Mouse (Mus musculus) C2C12 (cell line): ENCODE measurements at regions not wholly inside any gene's neighbourhood (a gene's known extent, or its start where the extent isn't known, plus 50 kb on each side); places are given as distances from the start of the nearest gene placed in this dataset.

Source experiments
- H3K27me3 ChIP-seq: one replicate; pipeline ENCODE4 v1.6.1; 2011; ENCODE audit not compliant: control insufficient read depth, insufficient read depth, insufficient read length
- H3K36me3 ChIP-seq: one replicate; pipeline ENCODE4 v1.6.1; 2011; ENCODE audit not compliant: control insufficient read depth, insufficient read depth
- H3K4me3 ChIP-seq: one replicate; pipeline ENCODE4 v1.5.1; 2011; ENCODE audit warnings: mild to moderate bottlenecking, control low read depth; ENCODE audit not compliant: poor library complexity, insufficient read depth, severe bottlenecking
- H3K79me2 ChIP-seq: one replicate; pipeline ENCODE4 v1.6.1; 2011; ENCODE audit not compliant: control insufficient read depth, insufficient read depth
- H3K79me3 ChIP-seq: one replicate; pipeline ENCODE4 v1.6.1; 2011; ENCODE audit warnings: low read depth, control low read depth
- H3ac ChIP-seq: one replicate; pipeline ENCODE3; 2011; ENCODE audit warnings: low read depth; ENCODE audit not compliant: control insufficient read depth, insufficient read length
- CEBPB ChIP-seq: IDR thresholded peaks from one replicate; pipeline ENCODE4 v1.6.1; 2011; ENCODE audit warnings: low read depth, mild to moderate bottlenecking, control low read depth, moderate library complexity
- CTCF ChIP-seq: IDR thresholded peaks from one replicate; pipeline ENCODE4 v1.5.1; 2011; ENCODE audit not compliant: control insufficient read depth, insufficient read depth, insufficient read length
- FOSL1 ChIP-seq: IDR thresholded peaks from one replicate; pipeline ENCODE4 v1.8.0; 2011; ENCODE audit warnings: mild to moderate bottlenecking, low read length; ENCODE audit not compliant: poor library complexity, insufficient read depth, severe bottlenecking
- MAX ChIP-seq: IDR thresholded peaks from one replicate; pipeline ENCODE4 v1.6.1; 2011; ENCODE audit warnings: mild to moderate bottlenecking, control low read depth
- MYOD1 ChIP-seq: IDR thresholded peaks from one replicate; pipeline ENCODE4 v1.6.1; 2011; ENCODE audit warnings: low read depth; ENCODE audit not compliant: control insufficient read depth, insufficient read length
- MYOG ChIP-seq: IDR thresholded peaks from one replicate; pipeline ENCODE4 v1.6.1; 2011; ENCODE audit not compliant: control insufficient read depth, insufficient read length; ENCODE audit errors: extremely low read depth
- USF1 ChIP-seq: IDR thresholded peaks from one replicate; pipeline ENCODE4 v1.6.1; 2011; ENCODE audit warnings: low read depth, mild to moderate bottlenecking, control low read depth, moderate library complexity

DNA sequence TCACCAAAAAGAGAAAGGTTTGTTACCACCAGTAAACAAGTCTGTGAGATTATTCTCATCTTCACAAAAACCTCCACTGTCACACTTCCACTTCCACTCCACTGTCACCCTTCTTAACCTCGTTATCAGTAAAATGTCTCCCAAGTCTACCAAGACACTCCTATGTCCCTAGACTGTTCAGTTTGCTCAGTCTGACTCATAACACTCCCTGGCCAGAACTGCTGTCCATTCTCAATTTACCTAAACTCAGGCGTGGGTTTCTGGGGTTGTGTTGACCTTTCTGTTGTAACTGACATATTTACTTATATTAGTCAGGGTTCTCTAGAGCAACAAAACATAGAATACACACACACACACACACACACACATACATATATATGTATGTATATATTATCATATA lies 85.5 kb downstream of the Emp1 start:
- Histone ChIP-seq H3K4me3 (no peak overlapping the region), H3K27me3 (peaks cover 10% of the 10 kb centered on the region), H3K36me3 (no peaks in the 10 kb centered on the region), H3K79me3 (no peaks in the 10 kb centered on the region), H3ac (no peak overlapping the region), H3K79me2 (no peaks in the 10 kb centered on the region)
- TF ChIP-seq CEBPB (no peak), MYOG (no peak), MYOD1 (no peak), USF1 (no peak), MAX (no peak), FOSL1 (no peak), CTCF (no peak)

DNA sequence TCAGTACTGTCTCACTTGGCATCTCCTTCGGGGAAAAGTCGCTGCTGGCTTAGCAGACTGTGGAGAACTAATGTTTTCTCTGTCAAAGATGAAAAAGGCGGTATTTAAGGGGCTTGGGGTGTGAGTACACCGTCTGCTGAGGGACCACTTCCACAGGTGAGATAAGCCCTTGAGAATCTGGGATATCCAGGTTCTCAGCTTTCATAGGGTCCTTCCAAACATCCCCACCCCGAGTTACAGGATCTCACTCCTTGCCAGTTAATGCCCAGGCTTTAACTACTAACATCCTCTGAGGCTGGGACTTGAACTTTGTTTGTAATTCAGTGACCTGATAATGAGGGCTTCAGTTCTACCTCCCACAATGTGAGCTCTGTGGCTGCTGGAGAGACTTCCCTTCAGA lies 86.9 kb downstream of the Emp1 start:
- peaks cover 11% of the 10 kb centered on the region for H3K27me3 ChIP-seq
- H3K79me3 ChIP-seq: no peaks in the 10 kb centered on the region
- no peak for TF ChIP-seq USF1
- no peaks in the 10 kb centered on the region for H3K36me3 ChIP-seq
- no peak overlapping the region for H3ac ChIP-seq
- H3K4me3 ChIP-seq: no peak overlapping the region
- H3K79me2 ChIP-seq: no peaks in the 10 kb centered on the region

DNA sequence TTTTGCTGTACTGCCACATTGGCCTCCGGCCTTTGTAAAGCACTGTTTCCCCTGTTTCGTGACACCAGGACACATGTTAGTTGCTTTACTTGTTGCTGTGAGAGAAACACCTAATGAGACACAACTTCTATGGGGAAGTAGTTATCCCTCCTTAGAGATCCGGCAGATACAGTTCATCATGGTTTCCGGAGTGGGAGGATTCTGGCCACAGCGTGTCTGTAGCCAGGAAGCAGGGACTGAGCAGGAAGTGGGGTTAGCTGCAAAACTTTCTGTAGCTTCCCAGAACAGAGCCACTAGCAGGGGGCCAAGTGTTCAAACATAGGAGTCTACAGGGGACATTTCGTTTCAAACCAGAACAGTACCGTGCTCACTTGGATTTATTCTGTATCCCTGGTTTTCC lies 88.2 kb downstream of the Emp1 start:
- H3ac ChIP-seq: no peak overlapping the region
- no peaks in the 10 kb centered on the region for H3K79me3 ChIP-seq
- no peaks in the 10 kb centered on the region for H3K79me2 ChIP-seq
- TF ChIP-seq CTCF: no peak
- TF ChIP-seq FOSL1: no peak
- TF ChIP-seq USF1: no peak
- TF ChIP-seq CEBPB: no peak
- no peak for TF ChIP-seq MAX
- no peak for TF ChIP-seq MYOG
- TF ChIP-seq MYOD1: no peak
- no peaks in the 10 kb centered on the region for H3K36me3 ChIP-seq
- H3K27me3 ChIP-seq: peaks cover 11% of the 10 kb centered on the region
- no peak overlapping the region for H3K4me3 ChIP-seq

DNA sequence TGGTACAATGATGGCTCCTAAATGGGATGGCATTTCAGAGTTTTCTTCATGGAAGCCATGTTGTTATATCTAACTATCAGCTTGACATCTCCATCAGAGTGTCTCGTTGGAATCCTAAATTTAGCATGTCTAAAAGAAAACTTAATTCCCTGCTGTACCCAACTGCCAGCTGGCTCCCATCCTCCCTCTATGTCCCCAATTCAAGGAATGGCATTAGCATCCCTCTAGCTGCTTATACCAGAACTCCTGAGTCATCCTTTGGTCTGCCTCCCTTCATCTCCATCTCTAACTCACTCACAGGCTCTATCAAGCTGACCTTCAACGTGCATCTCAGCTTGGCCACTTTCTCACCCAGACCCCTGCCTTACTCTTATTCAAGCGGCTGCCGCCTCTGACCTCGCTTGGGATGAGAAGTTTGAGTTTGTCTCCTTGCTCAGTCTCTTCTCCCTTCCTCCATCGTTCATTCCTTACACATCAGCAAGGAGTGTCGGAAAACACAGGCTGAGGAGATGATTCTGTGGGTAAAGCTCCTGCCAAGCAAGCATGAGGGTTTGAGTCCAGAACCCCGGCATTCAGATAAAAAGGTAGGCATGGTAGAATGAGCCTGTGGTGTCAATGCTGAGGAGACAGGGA lies 88.9 kb downstream of the Emp1 start:
- Histone ChIP-seq H3K36me3 (no peaks in the 10 kb centered on the region), H3K4me3 (no peak overlapping the region), H3ac (no peak overlapping the region), H3K79me3 (no peaks in the 10 kb centered on the region), H3K79me2 (no peaks in the 10 kb centered on the region), H3K27me3 (peaks cover 11% of the 10 kb centered on the region)
- TF ChIP-seq FOSL1 (no peak), MYOG (no peak), USF1 (no peak), CTCF (no peak), MAX (no peak), CEBPB (no peak), MYOD1 (no peak)

DNA sequence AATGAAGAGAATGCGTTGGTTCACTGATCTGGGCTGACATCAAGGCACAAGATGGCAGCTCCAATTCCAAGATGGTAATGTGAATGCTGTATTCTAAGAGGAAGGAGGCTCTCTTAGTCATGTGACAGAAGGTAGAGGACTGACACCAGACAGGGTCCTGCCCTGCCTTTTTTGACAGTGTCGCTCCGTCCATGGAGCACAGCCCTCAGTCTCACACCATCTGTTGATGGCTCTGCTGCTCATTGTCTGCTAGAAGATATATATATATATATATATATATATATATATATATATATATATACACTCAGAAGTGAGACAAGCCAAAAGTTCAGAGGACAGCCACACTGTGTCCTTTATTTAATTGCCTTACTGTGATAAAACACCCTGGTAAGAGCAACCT lies 90.7 kb downstream of the Emp1 start:
- H3ac ChIP-seq: no peak overlapping the region
- no peaks in the 10 kb centered on the region for H3K36me3 ChIP-seq
- no peak overlapping the region for H3K4me3 ChIP-seq
- TF ChIP-seq MYOG (no peak), MYOD1 (no peak), CEBPB (no peak), MAX (no peak), FOSL1 (no peak)
- peaks cover 11% of the 10 kb centered on the region for H3K27me3 ChIP-seq
- no peaks in the 10 kb centered on the region for H3K79me2 ChIP-seq
- no peaks in the 10 kb centered on the region for H3K79me3 ChIP-seq

DNA sequence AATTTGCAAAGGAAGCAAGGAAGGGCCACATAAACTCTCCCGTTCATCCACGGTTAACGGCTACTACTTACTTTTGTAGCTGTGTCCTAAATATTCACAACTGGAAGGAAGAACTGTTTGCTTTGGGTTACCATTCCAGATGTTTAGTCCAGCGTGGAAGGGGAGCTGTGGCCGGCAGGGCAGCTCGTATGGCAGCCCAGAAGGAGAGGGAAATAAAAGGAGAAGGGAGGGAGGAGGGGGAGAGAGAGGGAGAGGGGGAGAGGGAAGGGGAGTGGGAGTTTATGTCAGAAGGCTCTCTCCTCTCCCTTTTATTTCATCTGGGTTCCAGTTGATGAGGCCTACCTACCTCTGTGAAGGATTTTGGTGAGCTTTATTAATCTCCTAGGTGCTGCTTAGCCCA lies 110.2 kb downstream of the Emp1 start:
- H3ac ChIP-seq: no peak overlapping the region
- H3K79me3 ChIP-seq: no peaks in the 10 kb centered on the region
- TF ChIP-seq MAX (no peak), MYOG (no peak), CEBPB (no peak), CTCF (no peak), USF1 (no peak), FOSL1 (no peak), MYOD1 (no peak)
- no peaks in the 10 kb centered on the region for H3K27me3 ChIP-seq
- no peaks in the 10 kb centered on the region for H3K79me2 ChIP-seq
- H3K4me3 ChIP-seq: no peak overlapping the region
- no peaks in the 10 kb centered on the region for H3K36me3 ChIP-seq
